Mouse (Mus musculus): ENCODE results near the gene Gsx1.

The Gsx1 gene

GRCm38 (mm10) chr5:147188571-147188975, at the start of gene Gsx1:
Gene Gsx1 (plus strand): TSS chr5:147188696.
- DNase-seq (ENCODE audit: low spot score in 2 of 2), result peak; percentile 2 to 37

GRCm38 (mm10) chr5:147147340-147147739, 41.2 kb upstream of the Gsx1 start:
- DNase-seq (ENCODE audit: low spot score in 2 of 2), result no peak

GRCm38 (mm10) chr5:147154806-147155371, 33.6 kb upstream of the Gsx1 start:
- DNase-seq (ENCODE audit: low spot score in 2 of 2), result no peak

- no peak for DNase-seq (ENCODE audit: low spot score in 2 of 2)
Measured at GRCm38 (mm10) chr5:147155449-147156133, 32.9 kb upstream of the Gsx1 start.

GRCm38 (mm10) chr5:147156376-147156775, 32.1 kb upstream of the Gsx1 start:
- no peak for DNase-seq (ENCODE audit: low spot score in 2 of 2)

- no peak for DNase-seq (ENCODE audit: low spot score in 2 of 2)
Measured at GRCm38 (mm10) chr5:147157441-147157840, 31.1 kb upstream of the Gsx1 start.

- DNase-seq (ENCODE audit: low spot score in 2 of 2), result no peak
Measured at GRCm38 (mm10) chr5:147159320-147159719, 29.2 kb upstream of the Gsx1 start.

GRCm38 (mm10) chr5:147159792-147160191, 28.7 kb upstream of the Gsx1 start:
- no peak for DNase-seq (ENCODE audit: low spot score in 2 of 2)

- no peak for DNase-seq (ENCODE audit: low spot score in 2 of 2)
Measured at GRCm38 (mm10) chr5:147165060-147165459, 23.4 kb upstream of the Gsx1 start.

GRCm38 (mm10) chr5:147170088-147170487, 18.4 kb upstream of the Gsx1 start:
- DNase-seq (ENCODE audit: low spot score in 2 of 2), result no peak

- DNase-seq (ENCODE audit: low spot score in 2 of 2), result no peak
Measured at GRCm38 (mm10) chr5:147174046-147174445, 14.4 kb upstream of the Gsx1 start.

- DNase-seq (ENCODE audit: low spot score in 2 of 2), result no peak
Measured at GRCm38 (mm10) chr5:147185174-147185915, 3.2 kb upstream of the Gsx1 start.

- DNase-seq (ENCODE audit: low spot score in 2 of 2), result peak in 1 of 2 experiments; percentile 3
Measured at GRCm38 (mm10) chr5:147186001-147186431, 2.5 kb upstream of the Gsx1 start.

GRCm38 (mm10) chr5:147186781-147187551, 1.5 kb upstream of the Gsx1 start:
- DNase-seq (ENCODE audit: low spot score in 2 of 2), result no peak

GRCm38 (mm10) chr5:147187552-147188170, 835 bp upstream of the Gsx1 start:
- DNase-seq (ENCODE audit: low spot score in 2 of 2), result no peak

GRCm38 (mm10) chr5:147189156-147189555, 660 bp downstream of the Gsx1 start:
- no peak for DNase-seq (ENCODE audit: low spot score in 2 of 2)

GRCm38 (mm10) chr5:147189836-147190602, 1.5 kb downstream of the Gsx1 start:
- no peak for DNase-seq (ENCODE audit: low spot score in 2 of 2)

- DNase-seq (ENCODE audit: low spot score in 2 of 2), result no peak
Measured at GRCm38 (mm10) chr5:147190885-147191284, 2.4 kb downstream of the Gsx1 start.

GRCm38 (mm10) chr5:147191801-147192575, 3.5 kb downstream of the Gsx1 start:
- no peak for DNase-seq (ENCODE audit: low spot score in 2 of 2)

- DNase-seq (ENCODE audit: low spot score in 2 of 2), result no peak
Measured at GRCm38 (mm10) chr5:147192576-147192960, 4.1 kb downstream of the Gsx1 start.
